Mouse (Mus musculus) spleen, adult 2 months (tissue): ENCODE measurements around the gene Ifitm6. TPM values are rescaled to one million over a fixed set of nuclear protein-coding genes. Genes with fewer than 3 reads are reported as not detected.

Experiments used
- DNase-seq, 2 experiments: peaks; one replicate each; pipeline versions ENCODE4 v3.0.0 to v3.0.0-alpha.2; 2012 to 2021; ENCODE audit warnings: low spot score in 2 of 2, low read depth in 1 of 2
- H3K27ac ChIP-seq: fragments of 200-500 bp; 2 replicates; pipeline ENCODE4 v1.5.1; 2012; ENCODE audit warnings: low read length, inconsistent platforms; ENCODE audit not compliant: insufficient read depth
- H3K27me3 ChIP-seq: fragments of 200-500 bp; 2 replicates; pipeline ENCODE4 v1.6.1; 2012; ENCODE audit warnings: mild to moderate bottlenecking, moderate library complexity, low read length, inconsistent platforms; ENCODE audit not compliant: control insufficient read depth, insufficient read depth
- H3K36me3 ChIP-seq: fragments of 200-500 bp; 2 replicates; pipeline ENCODE4 v1.6.1; 2012; ENCODE audit warnings: mild to moderate bottlenecking, low read length, inconsistent platforms; ENCODE audit not compliant: control insufficient read depth, insufficient read depth
- H3K4me1 ChIP-seq: fragments of 200-500 bp; 2 replicates; pipeline ENCODE4 v1.6.1; 2011; ENCODE audit warnings: inconsistent platforms; ENCODE audit not compliant: control insufficient read depth, insufficient read depth, insufficient read length
- H3K4me3 ChIP-seq: fragments of 200-500 bp; 2 replicates; pipeline ENCODE4 v1.5.1; 2011; ENCODE audit warnings: mild to moderate bottlenecking, inconsistent platforms; ENCODE audit not compliant: insufficient read depth, insufficient read length; ENCODE audit errors: extremely low read depth
- CTCF ChIP-seq: fragments of 200-500 bp; IDR thresholded peaks from 2 replicates; pipeline ENCODE4 v1.5.1; 2011; ENCODE audit warnings: mild to moderate bottlenecking, inconsistent platforms; ENCODE audit not compliant: insufficient read depth, insufficient read length, insufficient replicate concordance; ENCODE audit errors: extremely low read depth
- POLR2A ChIP-seq: fragments of 200-500 bp; IDR thresholded peaks from 2 replicates; pipeline ENCODE4 v1.6.1; 2011; ENCODE audit warnings: low read depth, low read length, inconsistent platforms
- WGBS: fragments of 180-500 bp; shearing (Covaris S2); methylation state at CpG from one replicate; pipeline ENCODE4 v1.1.7; 2018; 5-methylcytosine and 5-hydroxymethylcytosine counted together
- polyA plus RNA-seq: library from polyadenylated mRNA; depleted of rRNA; stranded (reverse); fragments of >200 nt; gene quantifications from 2 replicates; pipeline ENCODE4 v1.2.3, GENCODE M21; 2012

Ifitm6 gene
- polyA plus RNA-seq, 1 experiment = 25.5 TPM

DNA sequence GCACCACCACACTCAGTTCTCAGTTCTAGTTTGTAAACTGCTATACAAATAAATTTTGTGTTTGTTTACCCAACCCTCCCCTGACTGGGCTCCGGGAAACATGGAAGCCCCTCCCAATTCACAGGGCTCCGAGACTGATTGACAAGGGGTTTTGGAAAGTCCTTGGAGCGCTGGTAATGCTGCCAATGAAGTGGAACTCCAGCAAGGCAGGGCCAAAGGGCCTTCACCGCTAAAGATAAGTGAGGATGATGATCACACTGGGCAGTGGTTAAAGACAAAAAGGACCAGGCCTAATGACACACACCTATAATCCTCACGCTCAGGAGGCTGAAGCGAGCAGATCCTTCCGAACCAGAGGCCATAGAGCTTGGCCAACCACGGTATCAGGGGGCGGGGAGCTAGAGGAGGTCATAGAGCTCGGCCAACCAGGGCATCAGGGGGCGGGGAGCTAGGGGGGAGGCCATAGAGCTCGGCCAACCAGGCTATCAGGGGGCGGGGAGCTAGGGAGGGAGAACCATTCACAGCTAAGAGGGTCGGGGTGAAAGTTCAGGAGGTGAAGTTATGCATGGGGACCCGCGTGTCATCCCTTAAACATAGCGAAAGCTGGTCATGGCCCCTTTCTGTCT is 33.4 kb upstream of the Ifitm6 start:
- no peaks in the 10 kb centered on the region for H3K27me3 ChIP-seq
- no peak overlapping the region for H3K27ac ChIP-seq
- H3K4me3 ChIP-seq = no peak overlapping the region

GRCm38 (mm10) chr7:141049326-141049725 is 31.6 kb upstream of the Ifitm6 start:
- no peaks in the 10 kb centered on the region for H3K27me3 ChIP-seq

More for the DNA sequence above, 33.4 kb upstream of the Ifitm6 start:
- DNase-seq = no peak
- Histone ChIP-seq H3K4me1 (peaks cover 13% of the 10 kb centered on the region; the same call in 1 of the 2 replicates), H3K36me3 (no peaks in the 10 kb centered on the region)
- WGBS = 85% methylated on average over 17 of the region's 17 CpGs
- TF ChIP-seq POLR2A (no peak), CTCF (no peak)

DNA sequence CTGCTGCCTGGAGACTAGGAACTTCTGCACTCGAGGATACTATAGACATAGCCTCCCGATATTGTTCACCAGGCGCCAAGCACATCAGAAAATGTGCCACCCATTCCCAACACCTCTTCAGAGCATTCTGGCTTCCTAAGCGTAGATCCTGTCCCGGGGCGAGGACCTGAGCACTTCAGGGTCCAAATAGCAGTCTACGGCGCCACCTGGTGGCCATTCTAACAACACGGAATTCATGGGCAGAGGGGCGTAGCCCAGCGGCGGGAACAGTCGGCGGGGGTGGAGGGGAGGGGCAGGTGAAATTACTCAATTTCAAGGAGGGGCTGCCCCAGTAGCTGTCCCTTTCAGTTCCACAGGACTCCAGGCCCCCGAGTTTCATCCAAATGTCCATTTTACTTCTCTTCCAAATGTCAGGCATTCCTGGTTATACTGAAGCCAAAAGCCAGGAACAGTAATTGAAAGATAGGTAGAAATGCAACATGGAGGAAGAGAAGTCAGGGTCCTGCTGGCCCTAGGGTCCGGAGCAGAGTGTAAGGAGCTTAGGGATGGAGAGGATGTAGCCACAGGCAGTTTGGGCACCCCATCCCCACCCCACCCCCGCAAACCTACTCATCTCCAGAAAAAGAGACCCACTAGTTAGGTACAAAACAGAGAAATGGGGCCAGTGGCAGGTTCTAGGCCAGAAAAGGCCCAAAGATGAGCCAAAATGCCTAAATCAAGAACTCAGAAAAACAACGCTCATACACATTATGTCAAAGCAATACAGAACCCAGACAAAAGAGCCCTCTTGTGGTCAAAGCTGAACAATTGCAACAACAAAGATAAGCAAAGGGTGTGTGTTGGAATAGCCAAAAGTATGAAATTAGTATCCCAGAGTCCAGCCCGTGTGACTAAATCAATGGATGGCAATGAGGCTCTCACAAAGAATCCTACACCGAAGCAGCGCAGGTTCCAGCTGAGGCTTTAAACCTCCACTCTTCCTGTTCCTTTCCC is 30.8 kb upstream of the Ifitm6 start:
- TF ChIP-seq POLR2A (no peak), CTCF (peak; percentile 85; the same call in 1 of the 2 replicates)
- Histone ChIP-seq H3K27me3 (no peaks in the 10 kb centered on the region), H3K27ac (peak overlapping the region; percentile 29), H3K4me3 (peak overlapping the region; percentile 19; the same call in 1 of the 2 replicates), H3K36me3 (no peaks in the 10 kb centered on the region), H3K4me1 (peaks cover 13% of the 10 kb centered on the region; the same call in 1 of the 2 replicates)
- 5% methylated on average over 21 of the region's 21 CpGs for WGBS
- DNase-seq = peak; percentile 72 to 82

More at GRCm38 (mm10) chr7:141049326-141049725, 31.6 kb upstream of the Ifitm6 start:
- Histone ChIP-seq H3K4me3 (no peak overlapping the region), H3K27ac (no peak overlapping the region), H3K36me3 (no peaks in the 10 kb centered on the region), H3K4me1 (peaks cover 13% of the 10 kb centered on the region; the same call in 1 of the 2 replicates)
- WGBS = 80% methylated on average over 2 of the region's 2 CpGs
- DNase-seq = no peak
- TF ChIP-seq POLR2A (no peak), CTCF (no peak)

DNA sequence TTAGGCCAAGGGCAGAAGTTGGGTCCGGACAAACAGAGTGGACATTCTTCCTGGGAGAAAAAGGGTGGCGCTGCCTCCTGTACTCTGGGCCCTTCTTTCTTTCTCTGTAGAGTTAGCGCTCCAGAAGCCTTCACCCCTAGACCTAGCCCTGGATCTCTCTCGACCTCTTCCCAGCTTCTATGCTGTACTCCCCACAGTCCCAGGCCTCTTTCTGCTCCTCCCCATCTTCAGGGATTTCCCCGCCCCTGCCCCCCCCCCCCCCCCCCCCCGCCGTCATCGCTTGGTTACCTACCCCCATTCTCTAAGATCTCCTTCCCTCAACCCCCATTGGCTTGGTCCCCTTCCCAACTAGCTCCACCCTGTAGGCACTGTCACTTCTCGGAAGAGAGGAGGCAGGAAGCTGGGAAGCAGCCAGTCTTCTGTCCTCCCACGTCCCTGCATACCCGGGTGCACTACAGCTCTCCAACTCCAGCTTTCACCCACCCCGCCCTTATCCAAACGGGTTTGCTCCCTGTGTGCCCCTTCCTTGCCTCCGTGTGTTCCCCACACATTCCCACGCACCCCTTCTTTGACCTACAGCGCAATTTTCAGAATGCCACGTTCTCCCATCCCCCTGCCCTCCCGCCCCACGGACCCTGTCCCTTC is 30.0 kb upstream of the Ifitm6 start:
- H3K36me3 ChIP-seq = no peaks in the 10 kb centered on the region
- peak overlapping the region; percentile 59 for H3K27ac ChIP-seq
- TF ChIP-seq CTCF (no peak), POLR2A (no peak)
- no peak for DNase-seq
- H3K27me3 ChIP-seq = no peaks in the 10 kb centered on the region
- WGBS = 17% methylated on average over 15 of the region's 19 CpGs
- H3K4me1 ChIP-seq = peaks cover 13% of the 10 kb centered on the region; the same call in 1 of the 2 replicates
- H3K4me3 ChIP-seq = peak overlapping the region; percentile 19; the same call in 1 of the 2 replicates

- no peak for DNase-seq
- no peak for TF ChIP-seq POLR2A
- no peak for TF ChIP-seq CTCF
- 10% methylated on average over 6 of the region's 6 CpGs for WGBS
- no peak overlapping the region for H3K4me3 ChIP-seq
- no peaks in the 10 kb centered on the region for H3K36me3 ChIP-seq
- no peaks in the 10 kb centered on the region for H3K27me3 ChIP-seq
- peaks cover 13% of the 10 kb centered on the region; the same call in 1 of the 2 replicates for H3K4me1 ChIP-seq
- H3K27ac ChIP-seq = peak overlapping the region; percentile 59
Measured at GRCm38 (mm10) chr7:141046931-141047580, 29.3 kb upstream of the Ifitm6 start.

GRCm38 (mm10) chr7:141042539-141042938 is 24.8 kb upstream of the Ifitm6 start:
- no peak overlapping the region for H3K4me3 ChIP-seq
- no peak for DNase-seq
- 56% methylated on average over 4 of the region's 4 CpGs for WGBS
- no peak overlapping the region for H3K27ac ChIP-seq
- H3K36me3 ChIP-seq = no peaks in the 10 kb centered on the region
- peaks cover 5% of the 10 kb centered on the region; the same call in 1 of the 2 replicates for H3K4me1 ChIP-seq
- H3K27me3 ChIP-seq = no peaks in the 10 kb centered on the region
- TF ChIP-seq POLR2A (no peak), CTCF (no peak)
